Mouse (Mus musculus) hindbrain, embryonic 10.5 days (tissue): ENCODE measurements around the gene Oca2. TPM values are rescaled to one million over a fixed set of nuclear protein-coding genes. Genes with fewer than 3 reads are reported as not detected.
A peak's percentile ranks its signal among the peaks of the same experiment; 100 is the strongest.

Source experiments
- DNase-seq: peaks from one replicate; pipeline ENCODE4 v3.0.0-alpha.2; 2017; ENCODE audit warnings: low spot score
- H3K27ac ChIP-seq: fragments of 300-500 bp; sonication (generic); 2 replicates; pipeline ENCODE4 v1.5.1; 2016; ENCODE audit warnings: mild to moderate bottlenecking, moderate library complexity
- H3K27me3 ChIP-seq: fragments of 300-500 bp; sonication (generic); 2 replicates; pipeline ENCODE4 v1.6.1; 2016; ENCODE audit warnings: mild to moderate bottlenecking; ENCODE audit not compliant: poor library complexity, insufficient read depth, severe bottlenecking
- H3K36me3 ChIP-seq: fragments of 300-500 bp; sonication (generic); 2 replicates; pipeline ENCODE4 v1.6.1; 2016; ENCODE audit warnings: mild to moderate bottlenecking, moderate library complexity
- H3K4me1 ChIP-seq: fragments of 300-500 bp; sonication (generic); replicated peaks from 2 replicates; pipeline ENCODE4 v1.6.1; 2016; ENCODE audit warnings: mild to moderate bottlenecking
- H3K4me3 ChIP-seq: fragments of 300-500 bp; sonication (generic); 2 replicates; pipeline ENCODE4 v1.5.1; 2016; ENCODE audit warnings: mild to moderate bottlenecking, moderate library complexity
- H3K9me3 ChIP-seq: fragments of 300-500 bp; sonication (generic); 2 replicates; pipeline ENCODE4 v1.6.1; 2016; ENCODE audit warnings: mild to moderate bottlenecking, moderate library complexity
- whole genome bisulfite sequencing: fragments of 180-500 bp; shearing (Covaris S2); methylation state at CpG from one replicate; pipeline ENCODE4 v1.1.7; 2016; 5-methylcytosine and 5-hydroxymethylcytosine counted together
- polyA plus RNA-seq: library from polyadenylated mRNA; unstranded; fragments of >200 nt; fragmentation: Nextera tagmentation; extraction: Ambion mirVana; gene quantifications from 2 replicates; pipeline ENCODE4 v1.2.1, GENCODE M21; 2016

Oca2 gene
- polyA plus RNA-seq, 1 experiment from 2014 or later = 0.26 TPM

- no peaks in the 10 kb centered on the region for H3K36me3 ChIP-seq
- DNase-seq = no peak
- 80% methylated on average over 2 of the region's 2 CpGs for WGBS
- no peak overlapping the region for H3K4me3 ChIP-seq
- H3K9me3 ChIP-seq = no peaks in the 10 kb centered on the region
- no peaks in the 10 kb centered on the region for H3K27me3 ChIP-seq
- no peak overlapping the region for H3K27ac ChIP-seq
- no peaks in the 10 kb centered on the region for H3K4me1 ChIP-seq
Observed at GRCm38 (mm10) chr7:56421946-56422345, 182.4 kb downstream of the Oca2 start.

- Histone ChIP-seq H3K27ac (no peak overlapping the region), H3K36me3 (no peaks in the 10 kb centered on the region)
- WGBS = 79% methylated on average over 2 of the region's 2 CpGs
Observed at GRCm38 (mm10) chr7:56423548-56423947, 184.0 kb downstream of the Oca2 start.

GRCm38 (mm10) chr7:56460814-56461520 lies 221.4 kb downstream of the Oca2 start:
- no peak for DNase-seq
- H3K4me1 ChIP-seq = no peaks in the 10 kb centered on the region
- no peaks in the 10 kb centered on the region for H3K9me3 ChIP-seq
- 78% methylated on average over 4 of the region's 4 CpGs for WGBS
- no peaks in the 10 kb centered on the region for H3K27me3 ChIP-seq
- no peak overlapping the region for H3K4me3 ChIP-seq
- H3K27ac ChIP-seq = no peak overlapping the region
- H3K36me3 ChIP-seq = no peaks in the 10 kb centered on the region

More at GRCm38 (mm10) chr7:56423548-56423947, 184.0 kb downstream of the Oca2 start:
- Histone ChIP-seq H3K27me3 (no peaks in the 10 kb centered on the region), H3K4me1 (no peaks in the 10 kb centered on the region), H3K9me3 (no peaks in the 10 kb centered on the region), H3K4me3 (no peak overlapping the region)
- DNase-seq = no peak

- Histone ChIP-seq H3K4me1 (no peaks in the 10 kb centered on the region), H3K27me3 (no peaks in the 10 kb centered on the region), H3K4me3 (no peak overlapping the region), H3K36me3 (no peaks in the 10 kb centered on the region), H3K27ac (no peak overlapping the region), H3K9me3 (no peaks in the 10 kb centered on the region)
- 81% methylated on average over 2 of the region's 2 CpGs for WGBS
- DNase-seq = no peak
Observed at GRCm38 (mm10) chr7:56498242-56498641, 258.7 kb downstream of the Oca2 start.

GRCm38 (mm10) chr7:56499319-56499718 lies 259.8 kb downstream of the Oca2 start:
- no peaks in the 10 kb centered on the region for H3K36me3 ChIP-seq
- no peak for DNase-seq
- H3K27me3 ChIP-seq = no peaks in the 10 kb centered on the region
- no peaks in the 10 kb centered on the region for H3K9me3 ChIP-seq
- no peak overlapping the region for H3K27ac ChIP-seq
- H3K4me3 ChIP-seq = no peak overlapping the region
- H3K4me1 ChIP-seq = no peaks in the 10 kb centered on the region
- 84% methylated on average over 2 of the region's 2 CpGs for WGBS

- 50% methylated on average over 1 of the region's 1 CpGs for WGBS
- no peak for DNase-seq
- Histone ChIP-seq H3K4me3 (no peak overlapping the region), H3K4me1 (no peaks in the 10 kb centered on the region), H3K36me3 (no peaks in the 10 kb centered on the region), H3K27me3 (no peaks in the 10 kb centered on the region), H3K27ac (no peak overlapping the region), H3K9me3 (no peaks in the 10 kb centered on the region)
Observed at GRCm38 (mm10) chr7:56499767-56500166, 260.2 kb downstream of the Oca2 start.

GRCm38 (mm10) chr7:56500438-56500837 lies 260.9 kb downstream of the Oca2 start:
- Histone ChIP-seq H3K36me3 (no peaks in the 10 kb centered on the region), H3K4me3 (no peak overlapping the region), H3K9me3 (no peaks in the 10 kb centered on the region), H3K27me3 (no peaks in the 10 kb centered on the region), H3K27ac (no peak overlapping the region), H3K4me1 (no peaks in the 10 kb centered on the region)
- DNase-seq = no peak
- 88% methylated on average over 1 of the region's 1 CpGs for WGBS

GRCm38 (mm10) chr7:56518581-56518980 lies 279.0 kb downstream of the Oca2 start:
- no peak overlapping the region for H3K27ac ChIP-seq
- no peak for DNase-seq
- H3K4me1 ChIP-seq = peaks cover 16% of the 10 kb centered on the region
- H3K27me3 ChIP-seq = no peaks in the 10 kb centered on the region
- H3K36me3 ChIP-seq = no peaks in the 10 kb centered on the region
- H3K9me3 ChIP-seq = no peaks in the 10 kb centered on the region
- no peak overlapping the region for H3K4me3 ChIP-seq
- 21% methylated on average over 1 of the region's 1 CpGs for WGBS

GRCm38 (mm10) chr7:56519741-56520140 lies 280.2 kb downstream of the Oca2 start:
- H3K9me3 ChIP-seq = no peaks in the 10 kb centered on the region
- no peaks in the 10 kb centered on the region for H3K27me3 ChIP-seq
- peaks cover 16% of the 10 kb centered on the region for H3K4me1 ChIP-seq
- no peak overlapping the region for H3K4me3 ChIP-seq
- DNase-seq = peak; percentile 7
- H3K27ac ChIP-seq = no peak overlapping the region
- WGBS = 3% methylated on average over 5 of the region's 5 CpGs
- no peaks in the 10 kb centered on the region for H3K36me3 ChIP-seq

GRCm38 (mm10) chr7:56534856-56535255 lies 295.3 kb downstream of the Oca2 start:
- Histone ChIP-seq H3K27ac (no peak overlapping the region), H3K36me3 (no peaks in the 10 kb centered on the region), H3K4me3 (no peak overlapping the region), H3K9me3 (no peaks in the 10 kb centered on the region), H3K27me3 (no peaks in the 10 kb centered on the region), H3K4me1 (no peaks in the 10 kb centered on the region)
- DNase-seq = no peak
- WGBS = 70% methylated on average over 2 of the region's 2 CpGs

GRCm38 (mm10) chr7:56549226-56549625 lies 309.7 kb downstream of the Oca2 start:
- Histone ChIP-seq H3K36me3 (no peaks in the 10 kb centered on the region), H3K9me3 (no peaks in the 10 kb centered on the region), H3K4me3 (no peak overlapping the region), H3K27me3 (no peaks in the 10 kb centered on the region), H3K4me1 (peaks cover 6% of the 10 kb centered on the region; the same call in 1 of the 2 replicates), H3K27ac (no peak overlapping the region)
- no peak for DNase-seq
- WGBS = 82% methylated on average over 4 of the region's 4 CpGs

GRCm38 (mm10) chr7:56551804-56552203 lies 312.2 kb downstream of the Oca2 start:
- Histone ChIP-seq H3K36me3 (no peaks in the 10 kb centered on the region), H3K9me3 (no peaks in the 10 kb centered on the region), H3K27ac (no peak overlapping the region), H3K4me1 (peaks cover 6% of the 10 kb centered on the region; the same call in 1 of the 2 replicates), H3K4me3 (no peak overlapping the region), H3K27me3 (no peaks in the 10 kb centered on the region)
- no peak for DNase-seq
- WGBS = 18% methylated on average over 1 of the region's 1 CpGs
